Comparison of ENCODE assay signal across 8 mouse cellular contexts in the genomic region with DNA sequence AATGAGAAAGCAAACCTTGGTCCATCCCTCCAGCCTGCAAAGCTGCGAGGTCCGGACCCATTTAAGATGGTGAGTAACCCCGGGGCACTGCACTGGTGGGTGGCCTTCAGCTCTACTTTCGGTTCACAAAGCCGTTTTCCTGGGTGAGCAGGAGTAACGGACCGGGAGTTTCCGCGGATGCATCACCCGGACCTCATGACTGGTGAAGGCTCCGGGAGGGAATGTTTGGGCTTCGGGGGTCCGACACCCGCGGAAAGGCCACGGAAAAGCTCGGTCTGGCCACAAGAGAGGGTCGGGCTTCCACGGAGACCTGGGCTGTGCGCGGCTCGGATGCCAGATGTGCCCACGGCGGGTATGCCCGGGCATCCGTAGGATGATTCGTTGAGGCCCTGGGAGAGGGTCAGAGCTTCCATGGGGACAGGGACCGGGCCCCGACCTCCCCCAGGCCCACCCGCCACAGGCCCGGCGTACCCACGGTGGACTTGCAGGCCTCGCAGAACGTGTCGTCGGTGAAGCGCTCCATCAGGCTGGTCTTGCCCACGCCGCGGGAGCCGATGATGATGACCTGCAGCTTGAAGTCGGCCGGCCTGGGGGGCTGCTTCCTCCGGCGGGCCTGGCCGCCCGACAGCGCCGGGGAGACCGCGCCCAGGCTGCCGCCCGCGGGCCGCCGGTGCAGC. TPM values are rescaled to one million over a fixed set of nuclear protein-coding genes. Genes with fewer than 3 reads are reported as not detected.
DNase-seq lines count a peak whose midpoint lies in the region; ATAC-seq lines count a peak whose summit lies in the region.

No protein-coding gene starts in this region.

- H3K9me3 ChIP-seq in hindbrain, embryonic 16.5 days (ENCODE audit: control insufficient read depth, low read length): no peaks in the 10 kb centered on the region
- no peaks in the 10 kb centered on the region for H3K9me3 ChIP-seq in liver, embryonic 12.5 days (replicated peaks)

- H3K9ac ChIP-seq in hindbrain, embryonic 16.5 days (ENCODE audit: low read depth, low read length): peak overlapping the region; percentile 98
- peak overlapping the region; percentile 94 for H3K9ac ChIP-seq in liver, embryonic 12.5 days

- H3K27ac ChIP-seq in hindbrain, embryonic 16.5 days (ENCODE audit: low read depth, low read length): peak overlapping the region; percentile 73
- H3K27ac ChIP-seq in liver, embryonic 12.5 days: peak overlapping the region; percentile 67

- intact Hi-C loops in left cerebral cortex, postnatal 14 days (cut with DNase I): no loop called here

- DNase-seq in right cerebral cortex, postnatal 4 days: peak; percentile 28
- no peak for DNase-seq in right cerebral cortex, postnatal 14 days
- DNase-seq in adrenal gland, adult 2 months: peak; percentile 71
- DNase-seq in naive thymus-derived CD4-positive, alpha-beta T cell, adult 2 months (ENCODE audit: low read depth): peak; percentile 51
- no peak for DNase-seq in left cerebral cortex, postnatal 14 days (ENCODE audit: low spot score in 2 of 2)

- peak; percentile 47 for ATAC-seq in erythroid progenitor cell, adult 5-6 weeks (replicated peaks; ENCODE audit: low FRiP score, poor library complexity, severe bottlenecking)
- peak; percentile 79 for ATAC-seq in hindbrain, embryonic 16.5 days
- peak; percentile 72 for ATAC-seq in liver, embryonic 12.5 days

- H3K27me3 ChIP-seq in hindbrain, embryonic 16.5 days (replicated peaks; ENCODE audit: control insufficient read depth, insufficient read depth, low read length): no peaks in the 10 kb centered on the region
- H3K27me3 ChIP-seq in liver, embryonic 12.5 days (replicated peaks): no peaks in the 10 kb centered on the region

- peak overlapping the region; percentile 90 for H3K4me2 ChIP-seq in hindbrain, embryonic 16.5 days (ENCODE audit: low read length)
- H3K4me2 ChIP-seq in liver, embryonic 12.5 days: peak overlapping the region; percentile 80

- no peaks in the 10 kb centered on the region for H3K36me3 ChIP-seq in hindbrain, embryonic 16.5 days (ENCODE audit: control insufficient read depth, insufficient read depth, low read length)
- peaks cover 11% of the 10 kb centered on the region; the same call in 1 of the 2 replicates for H3K36me3 ChIP-seq in liver, embryonic 12.5 days

- peak overlapping the region; percentile 99 for H3K4me3 ChIP-seq in hindbrain, embryonic 16.5 days (ENCODE audit: low read length)
- peak overlapping the region; percentile 96 for H3K4me3 ChIP-seq in liver, embryonic 12.5 days

- H3K4me1 ChIP-seq in hindbrain, embryonic 16.5 days (ENCODE audit: control insufficient read depth, insufficient read depth, low read depth, low read length): peaks cover 18% of the 10 kb centered on the region
- H3K4me1 ChIP-seq in liver, embryonic 12.5 days: peaks cover 27% of the 10 kb centered on the region

- WGBS in hindbrain, embryonic 16.5 days: under 1% methylated on average over 32 of the region's 57 CpGs
- under 1% methylated on average over 45 of the region's 57 CpGs for WGBS in liver, embryonic 12.5 days (ENCODE audit: insufficient replicate concordance)

RNA-seq across cellular contexts. Expression of a gene that starts 0.5 kb away (rescaled TPM):
- total RNA-seq in adrenal gland, adult 2 months (2021): 10 to 100 TPM; 89.6 to 95.0 TPM
- polyA plus RNA-seq in adrenal gland, adult 2 months (2012; rRNA removed): 40.4 and 42.8 TPM in 2 replicates
- total RNA-seq in erythroid progenitor cell, adult 5-6 weeks (2015; ENCODE audit: low replicate concordance): 10.5 and 13.3 TPM in 2 replicates
- total RNA-seq in erythroid progenitor cell, adult 5-6 weeks (2017; ENCODE audit: low replicate concordance): 7.7 and 8.5 TPM in 2 replicates
- polyA plus RNA-seq in hindbrain, embryonic 16.5 days (2015; fragmentation: Nextera tagmentation; extraction: Ambion mirVana): 23.8 and 69.7 TPM in 2 replicates
- polyA plus RNA-seq in liver, embryonic 12.5 days (2016; fragmentation: Nextera tagmentation; extraction: Ambion mirVana): 12.4 and 14.7 TPM in 2 replicates
- total RNA-seq in left cerebral cortex, postnatal 14 days (2021): 100 to 1,000 TPM; 135 to 144 TPM

Comparison
In these comparisons a context has a peak if more than half of its experiments do, and no peak if none do; other contexts are left out.
1. DNase-seq: peak in right cerebral cortex, postnatal 4 days (single experiment), adrenal gland, adult 2 months (single experiment) and naive thymus-derived CD4-positive, alpha-beta T cell, adult 2 months (single experiment); none in right cerebral cortex, postnatal 14 days (single experiment) and left cerebral cortex, postnatal 14 days (0 of 2).
2. RNA of a gene that starts 0.5 kb away (total RNA-seq): 135 to 144 TPM in left cerebral cortex, postnatal 14 days and 89.6 to 95.0 TPM in adrenal gland, adult 2 months; 7.7 to 13.3 TPM in erythroid progenitor cell, adult 5-6 weeks; every median in the first group is over 4 times any median in the second.
3. Peak in every context shown above with its lines, with median percentiles within 50 percentile points of each other: ATAC-seq.